Mouse (Mus musculus) frontal cortex, adult 2 months (tissue): ENCODE measurements at regions not wholly inside any gene's neighbourhood (a gene's known extent, or its start where the extent isn't known, plus 50 kb on each side); places are given as distances from the start of the nearest gene placed in this dataset.
"Not testable (repeated sequence)": the region's sequence is repeated elsewhere in the genome, so short reads cannot be mapped to it uniquely, and the experiment has no call there.

Experiments used
- DNase-seq, 2 experiments: peaks; one replicate each; pipeline ENCODE4 v3.0.0; 2022; ENCODE audit warnings: low spot score in 1 of 2; ENCODE audit errors: extremely low spot score in 1 of 2

DNA sequence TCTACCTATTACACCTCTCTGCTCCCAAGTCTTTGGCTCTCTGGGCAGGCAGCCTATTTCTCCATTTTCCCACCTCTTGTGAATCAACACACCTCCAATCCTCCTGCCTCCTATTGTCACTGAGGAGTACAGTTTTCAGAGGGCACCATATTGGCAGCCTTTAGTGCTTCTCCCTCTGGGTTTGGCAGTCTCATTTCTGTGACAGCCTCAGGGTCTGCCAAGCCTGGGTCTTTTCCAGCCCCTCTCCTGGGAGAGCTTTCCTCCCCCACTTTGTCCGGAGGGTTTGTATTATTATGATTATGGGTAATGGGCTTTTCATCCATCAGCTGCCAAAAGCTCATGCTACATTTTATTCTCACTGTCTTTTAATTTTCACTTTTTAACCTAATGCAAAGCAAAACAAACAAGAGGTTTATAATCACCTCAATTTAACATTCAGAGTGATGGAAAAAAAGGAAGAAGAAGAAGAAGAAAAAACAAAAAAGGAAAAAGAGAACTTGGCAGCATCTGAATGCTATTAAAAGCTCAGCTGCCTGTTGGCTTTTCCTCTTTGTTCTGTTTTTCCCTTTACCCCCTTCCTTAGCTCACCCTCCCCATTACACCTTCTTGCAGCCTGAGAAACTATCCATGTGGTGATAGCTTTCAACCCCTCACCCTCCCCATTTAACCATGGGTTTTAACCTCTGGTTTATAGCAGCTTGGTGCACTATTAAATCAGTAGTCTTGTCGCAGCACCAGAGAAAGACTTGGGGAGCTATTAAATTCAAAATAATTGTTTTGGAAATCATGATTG lies 790.5 kb upstream of the Cdh8 start:
- no peak for DNase-seq

DNA sequence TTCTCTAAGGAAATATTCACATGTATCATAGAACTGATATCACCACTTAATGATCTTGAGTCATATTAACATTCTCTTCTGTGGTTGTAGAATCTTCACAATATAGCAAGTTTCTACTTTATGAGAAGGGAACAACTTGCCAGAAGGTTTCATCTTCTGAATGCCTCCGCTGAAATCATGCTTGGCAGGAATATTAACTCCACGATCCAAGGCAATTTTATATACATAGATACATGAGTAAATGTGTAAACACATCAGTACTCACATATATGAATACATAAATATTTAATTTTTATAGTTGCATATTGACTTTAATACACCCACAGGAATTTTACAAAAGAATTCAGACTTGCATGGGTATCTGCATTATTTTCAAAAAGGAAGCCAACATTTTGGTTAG lies 777.0 kb upstream of the Cdh8 start:
- DNase-seq, result no peak

DNA sequence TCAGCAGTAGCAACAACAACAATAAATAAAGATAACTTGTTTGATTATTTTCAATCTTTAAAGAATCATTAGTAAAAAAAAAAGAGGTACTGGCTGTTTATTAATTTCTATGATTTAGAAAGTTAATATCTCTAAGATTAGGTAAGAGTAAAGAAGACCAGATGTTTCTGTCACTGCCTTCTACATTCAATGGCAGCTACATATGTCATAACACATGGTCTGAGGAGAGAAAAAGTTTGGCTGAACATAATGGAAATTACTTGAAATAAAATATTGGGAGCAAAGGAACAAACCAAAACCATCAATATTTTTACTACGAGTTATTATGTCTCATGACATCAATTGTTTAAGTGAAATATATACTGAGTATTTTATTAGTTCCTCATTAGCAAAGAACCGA lies 774.4 kb upstream of the Cdh8 start:
- DNase-seq, result no peak

DNA sequence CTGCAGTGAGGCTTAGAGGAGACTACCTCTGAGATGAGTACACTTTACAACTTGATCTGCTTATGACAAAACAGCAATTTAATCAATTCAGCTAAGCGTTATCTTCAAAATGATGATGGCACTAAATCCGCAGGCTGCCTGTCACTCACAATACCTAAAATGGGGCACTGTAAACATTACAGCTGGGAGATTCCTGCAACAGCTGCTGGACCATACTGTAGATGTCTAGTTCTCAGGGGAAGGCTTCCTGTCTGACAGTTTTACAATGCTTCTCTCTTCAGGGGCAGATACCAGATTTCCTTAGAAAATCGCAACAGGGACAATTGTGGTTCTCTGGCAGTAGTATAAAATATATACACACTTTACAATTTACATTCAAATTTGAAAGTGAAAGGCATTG lies 771.7 kb upstream of the Cdh8 start:
- no peak for DNase-seq

DNA sequence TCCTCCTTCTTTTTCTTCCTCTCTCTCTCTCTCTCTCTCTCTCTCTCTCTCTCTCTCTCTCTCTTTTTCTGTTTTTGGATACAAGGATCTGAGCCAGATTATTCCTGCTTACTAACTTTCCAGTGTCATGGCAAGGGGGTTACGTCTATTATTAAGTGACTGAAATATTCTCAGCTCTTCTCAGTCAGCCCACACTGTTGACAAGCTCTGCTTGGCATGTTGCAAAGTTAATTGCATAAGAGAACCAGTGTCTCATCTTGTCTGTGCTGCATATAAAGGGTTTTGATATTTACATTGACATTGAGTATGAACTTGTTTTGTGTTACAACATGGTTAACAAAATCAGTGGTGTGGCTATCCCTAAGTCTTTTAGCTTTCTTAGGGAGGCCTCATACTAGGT lies 760.2 kb upstream of the Cdh8 start:
- no peak for DNase-seq

DNA sequence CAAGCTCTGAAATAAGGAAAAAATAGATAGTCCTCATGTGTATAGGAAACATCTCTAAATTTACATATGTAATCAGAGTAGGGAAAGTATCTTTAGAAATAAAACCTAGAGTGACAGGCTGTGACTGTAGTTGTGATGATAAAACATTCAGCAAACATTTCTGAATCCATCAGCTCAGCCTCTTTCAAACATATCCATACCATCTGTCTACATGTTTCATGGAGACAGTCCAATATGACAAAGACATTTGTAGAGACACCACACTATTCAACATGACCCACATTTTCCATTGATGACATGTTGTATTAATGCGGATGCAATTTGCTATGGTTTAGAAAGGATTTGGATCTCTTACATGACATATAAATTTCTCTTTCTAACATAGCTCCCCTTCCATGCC lies 729.1 kb upstream of the Cdh8 start:
- DNase-seq, result no peak

DNA sequence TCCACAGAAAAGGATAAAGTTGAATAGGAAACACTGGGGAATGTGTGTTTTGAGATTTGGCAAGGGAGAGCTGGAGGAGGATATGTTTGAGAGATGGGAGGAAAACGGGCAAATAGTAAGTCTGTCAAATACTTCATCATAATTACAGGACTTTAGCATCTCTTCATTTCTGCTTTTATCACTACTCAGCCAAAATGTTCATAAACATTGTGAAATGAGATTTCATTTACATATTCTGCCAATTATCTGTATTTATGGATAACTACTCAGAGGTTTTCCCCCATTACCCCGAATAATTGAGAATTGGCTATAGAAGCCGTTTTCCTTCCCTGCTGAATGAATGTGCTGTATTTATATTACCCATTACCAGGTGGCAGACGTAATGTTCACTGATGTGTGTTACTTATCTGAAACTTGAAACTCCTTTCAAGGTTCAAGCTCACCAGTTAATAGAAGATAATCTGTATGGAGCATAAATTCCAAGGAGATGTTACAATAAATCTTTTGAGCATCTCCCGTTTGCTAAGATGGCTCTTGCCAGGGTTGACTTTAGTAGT lies 727.9 kb upstream of the Cdh8 start:
- DNase-seq, result no peak

DNA sequence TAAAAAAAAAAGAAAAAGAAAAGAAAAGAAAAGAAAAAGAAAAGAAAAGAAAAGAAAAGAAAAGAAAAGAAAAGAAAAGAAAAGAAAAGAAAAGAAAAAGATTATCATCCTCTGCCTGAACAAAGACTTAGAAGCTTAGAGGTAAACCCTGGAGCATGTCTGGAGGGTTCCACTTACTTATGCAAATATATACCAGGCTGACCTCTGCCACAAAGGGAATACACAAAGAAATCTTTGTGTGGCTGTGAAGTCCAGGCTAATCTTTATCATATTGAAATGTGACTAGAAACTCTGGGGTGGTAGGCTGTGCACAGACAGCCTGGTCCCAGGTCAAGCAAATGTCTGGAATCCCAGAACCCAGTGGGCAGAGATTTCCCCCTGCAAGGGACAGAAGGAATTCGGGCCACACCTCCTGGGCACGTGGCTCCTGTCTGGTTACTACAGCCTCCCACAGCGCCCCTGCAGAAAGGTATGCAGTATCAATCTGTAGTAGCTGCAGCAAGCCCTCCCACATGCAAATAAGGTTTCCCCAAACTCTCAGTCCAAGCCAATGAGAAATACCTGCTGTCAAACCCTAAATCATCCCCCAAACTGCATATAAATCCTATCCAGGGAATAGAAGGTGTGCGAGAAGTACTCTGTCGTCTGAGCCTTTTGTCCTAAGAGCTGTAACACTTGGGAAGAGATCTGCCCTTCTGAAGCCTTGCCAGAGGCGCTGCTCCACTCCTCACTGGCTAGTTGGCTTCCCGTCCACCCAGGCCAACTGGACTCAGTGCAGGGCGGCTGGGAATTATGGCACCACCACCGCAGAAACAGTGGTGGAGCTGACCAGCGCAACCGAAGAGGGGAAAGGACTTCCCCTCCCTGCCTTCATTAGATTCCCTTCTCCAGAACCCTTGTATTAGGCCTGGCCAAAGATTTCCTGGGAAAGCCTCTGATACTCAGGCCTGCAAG lies 688.4 kb upstream of the Cdh8 start:
- no peak for DNase-seq

DNA sequence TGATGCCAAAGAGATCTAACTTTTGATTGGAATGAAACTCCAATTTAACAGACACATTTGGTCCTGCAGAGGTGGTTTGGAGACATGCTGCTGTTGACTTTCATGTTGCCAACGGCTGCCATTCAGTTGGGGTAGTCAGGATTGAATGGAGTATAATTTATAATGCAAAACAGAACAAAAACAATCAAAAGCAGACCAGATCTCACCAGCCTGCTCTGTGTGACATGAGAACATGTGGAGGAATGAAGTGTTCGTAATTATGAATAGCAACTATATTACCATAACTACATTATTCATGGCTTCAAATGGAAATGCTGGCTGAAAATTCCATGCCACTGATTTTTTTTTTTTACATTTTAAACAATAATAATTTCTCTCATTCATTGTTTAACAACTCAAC lies 685.7 kb upstream of the Cdh8 start:
- no peak for DNase-seq

DNA sequence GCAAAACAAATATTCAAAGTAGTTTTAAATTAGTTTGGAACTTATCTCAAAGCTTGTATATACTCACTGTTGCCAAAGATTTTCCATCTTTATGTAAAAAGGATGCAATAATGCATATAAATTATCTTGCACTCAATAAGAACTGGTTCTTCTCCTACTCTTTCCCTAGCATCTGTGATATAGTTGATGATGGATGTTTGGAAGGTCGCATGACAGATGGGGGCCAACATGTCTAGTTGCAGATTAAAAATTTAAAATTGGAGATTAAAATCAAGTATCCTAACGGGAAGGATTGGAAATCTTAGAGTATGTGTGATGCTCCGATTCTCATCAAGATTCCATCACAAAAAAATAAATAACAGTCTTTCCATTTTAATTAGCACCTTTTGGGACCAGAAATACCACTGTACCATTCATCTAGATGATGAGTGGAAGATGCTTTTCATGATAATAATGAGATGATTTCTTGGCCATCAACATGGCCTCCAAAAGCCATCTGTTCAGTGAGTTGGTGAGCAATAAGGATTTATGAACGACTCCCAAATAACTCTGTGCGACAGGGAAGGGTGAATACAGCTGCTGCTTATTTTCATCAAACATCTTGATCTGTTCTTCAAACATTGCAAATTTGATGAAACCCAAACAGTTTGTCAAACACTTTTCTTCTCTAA lies 655.9 kb upstream of the Cdh8 start:
- no peak for DNase-seq

DNA sequence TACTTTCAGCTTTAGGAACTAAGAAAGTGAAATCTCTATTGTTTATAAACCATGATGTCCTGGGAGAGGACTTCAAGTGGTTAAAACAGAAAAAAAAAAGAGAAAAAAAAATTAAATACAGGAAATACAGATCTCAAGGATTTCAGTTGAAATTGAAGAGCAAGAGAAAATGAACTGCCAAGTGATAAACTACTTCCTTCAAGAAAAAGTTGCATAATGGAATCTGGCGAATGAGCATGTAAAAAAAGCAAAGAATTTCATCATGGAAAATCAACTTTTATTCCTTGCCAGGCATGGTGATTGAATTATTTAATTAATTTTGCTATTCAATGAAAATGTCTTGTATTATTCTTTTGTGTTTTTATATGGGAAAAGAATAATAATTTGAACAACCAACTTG lies 653.5 kb upstream of the Cdh8 start:
- DNase-seq, result no peak

DNA sequence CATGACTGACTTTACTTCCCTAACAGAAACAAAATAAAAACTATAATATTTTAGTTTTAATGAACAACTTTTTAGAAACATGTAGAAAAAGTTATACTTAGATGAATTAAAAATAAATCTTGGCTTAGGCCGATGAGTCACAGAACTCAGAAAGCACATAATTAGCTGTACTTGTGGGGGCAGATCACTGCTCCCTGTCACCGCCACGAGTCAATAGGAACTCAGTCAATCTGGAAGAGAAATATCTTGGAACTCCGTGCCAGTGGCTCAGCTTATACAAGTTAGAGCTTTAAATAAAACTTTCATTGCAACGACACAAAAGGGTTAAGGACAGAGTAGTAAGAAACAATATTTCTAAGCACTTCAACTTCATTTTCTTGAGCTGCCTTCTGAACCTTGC lies 622.7 kb upstream of the Cdh8 start:
- peak; percentile 71 to 78 for DNase-seq

DNA sequence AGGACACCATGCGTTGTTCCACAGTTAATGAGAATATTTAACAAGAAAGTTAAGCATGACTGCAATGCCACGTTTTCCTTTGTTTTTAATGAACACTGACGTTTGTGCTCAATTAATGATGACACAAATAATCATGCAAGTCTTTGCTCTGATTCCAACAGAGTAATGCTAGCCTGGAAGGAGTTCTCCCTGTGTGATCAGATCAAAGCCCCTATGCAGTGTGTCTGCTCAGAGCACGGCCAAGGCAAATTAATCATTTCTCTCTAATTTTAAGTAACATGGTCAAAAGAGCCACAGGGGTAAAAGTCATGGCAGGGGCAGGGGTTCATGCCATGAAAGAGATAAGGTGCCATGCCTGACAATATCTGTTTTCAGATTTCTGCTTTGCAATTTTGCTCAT lies 618.2 kb upstream of the Cdh8 start:
- DNase-seq, result no peak

DNA sequence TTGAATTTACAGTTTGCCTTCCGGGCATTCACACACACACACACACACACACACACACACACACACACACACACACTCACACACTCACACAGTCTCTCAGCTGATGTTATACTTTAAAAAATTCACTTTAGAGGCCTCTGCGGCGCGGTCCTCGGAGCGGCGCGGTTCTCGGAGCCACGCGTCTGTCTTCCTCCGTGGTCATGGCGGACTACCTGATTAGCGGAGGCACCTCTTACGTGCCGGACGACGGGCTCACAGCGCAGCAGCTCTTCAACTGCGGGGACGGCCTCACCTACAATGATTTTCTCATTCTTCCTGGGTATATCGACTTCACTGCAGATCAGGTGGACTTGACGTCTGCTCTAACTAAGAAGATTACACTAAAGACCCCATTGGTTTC lies 614.1 kb upstream of the Cdh8 start:
- not testable (repeated sequence) for DNase-seq

DNA sequence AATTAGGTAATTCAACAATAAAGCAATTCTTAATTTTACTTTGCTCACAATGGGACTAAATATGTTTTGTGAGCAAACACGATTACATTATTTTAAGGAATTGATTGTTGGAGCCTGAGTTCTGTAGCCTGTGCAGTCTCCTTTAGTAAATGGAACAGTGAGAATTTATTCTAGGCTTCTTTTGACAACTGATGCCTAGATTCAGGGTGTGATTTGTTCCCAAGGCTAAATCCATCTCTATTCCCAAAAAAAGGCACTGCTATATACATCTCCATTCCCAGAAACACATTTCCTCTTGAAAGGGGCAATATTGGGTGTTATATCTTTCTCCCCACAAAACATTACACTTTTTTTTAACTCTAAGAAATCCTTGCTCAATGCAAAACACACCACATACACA lies 599.4 kb upstream of the Cdh8 start:
- no peak for DNase-seq

DNA sequence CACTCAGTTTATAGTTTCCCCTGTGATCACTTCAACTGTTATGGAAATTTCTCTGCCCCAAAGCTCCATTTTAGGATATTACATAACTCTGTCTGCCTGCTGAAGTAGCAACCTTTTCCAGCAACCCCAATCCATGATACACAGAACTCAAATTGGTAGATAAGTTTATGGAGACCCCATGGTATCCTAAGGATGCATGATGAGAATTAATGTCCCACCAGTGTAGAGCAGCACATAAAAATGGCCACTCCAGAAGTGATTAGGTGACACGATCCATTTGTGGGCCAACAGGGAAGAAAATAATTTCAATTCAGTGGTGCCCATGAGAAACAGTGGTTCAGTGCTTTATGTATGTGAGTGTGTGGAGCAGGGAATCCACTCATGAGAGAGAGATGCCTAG lies 583.3 kb upstream of the Cdh8 start:
- DNase-seq, result no peak

DNA sequence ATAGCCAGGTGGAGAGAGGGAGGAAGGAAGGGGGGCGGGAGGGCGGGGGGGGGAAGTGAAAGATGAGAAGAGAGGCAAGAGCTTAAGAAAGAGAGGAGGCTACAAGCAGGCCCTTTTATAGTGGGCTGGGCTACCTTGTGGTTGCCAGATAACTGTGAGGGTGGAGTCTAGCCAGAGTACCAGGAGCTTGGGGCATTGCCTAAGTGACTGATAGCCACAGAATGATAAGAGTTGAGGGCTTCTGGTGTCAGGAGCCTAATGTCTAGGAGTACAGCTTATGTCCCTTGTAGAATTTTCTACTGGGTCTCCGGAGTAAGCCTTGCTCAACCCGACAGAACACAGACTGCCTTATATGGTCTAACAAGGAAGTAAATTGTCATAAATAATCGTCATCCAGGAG lies 567.4 kb upstream of the Cdh8 start:
- DNase-seq, result no peak

DNA sequence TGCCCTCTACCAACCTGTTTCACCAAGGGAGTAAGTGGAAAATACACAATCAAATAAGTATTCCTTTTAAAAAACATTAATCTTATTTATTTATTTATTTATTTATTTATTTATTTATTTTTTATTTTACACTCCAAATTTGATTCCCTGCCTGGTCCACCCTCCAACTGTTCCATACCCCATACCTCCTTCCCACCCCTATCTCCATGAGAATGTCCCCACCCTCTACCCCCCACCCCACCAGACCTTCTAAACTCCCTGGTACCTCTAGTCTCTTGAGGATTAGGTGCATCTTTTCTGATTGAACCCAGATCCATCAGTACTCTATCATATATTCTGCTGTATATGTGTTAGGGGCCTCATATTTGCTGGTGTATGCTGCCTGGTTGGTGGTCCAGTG lies 538.4 kb upstream of the Cdh8 start:
- DNase-seq, result no peak

DNA sequence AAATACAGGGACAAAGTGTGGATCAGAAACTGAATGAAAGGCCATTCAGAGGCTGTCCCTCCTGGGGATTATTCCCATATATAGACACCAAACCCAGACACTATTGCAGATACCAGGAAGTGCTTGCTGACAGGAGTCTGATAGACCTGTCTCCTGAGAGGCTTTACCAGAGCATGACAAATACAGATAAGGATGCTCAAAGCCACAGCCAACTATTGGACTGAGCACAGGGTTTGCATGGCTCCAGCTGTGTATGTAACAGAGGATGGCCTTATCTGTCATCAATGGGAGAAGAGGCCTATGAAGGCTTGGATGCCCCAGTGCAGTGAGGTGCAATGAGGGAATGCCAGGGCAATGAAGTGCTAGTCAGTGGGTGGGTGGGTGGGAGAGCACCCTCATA lies 537.6 kb upstream of the Cdh8 start:
- no peak for DNase-seq

DNA sequence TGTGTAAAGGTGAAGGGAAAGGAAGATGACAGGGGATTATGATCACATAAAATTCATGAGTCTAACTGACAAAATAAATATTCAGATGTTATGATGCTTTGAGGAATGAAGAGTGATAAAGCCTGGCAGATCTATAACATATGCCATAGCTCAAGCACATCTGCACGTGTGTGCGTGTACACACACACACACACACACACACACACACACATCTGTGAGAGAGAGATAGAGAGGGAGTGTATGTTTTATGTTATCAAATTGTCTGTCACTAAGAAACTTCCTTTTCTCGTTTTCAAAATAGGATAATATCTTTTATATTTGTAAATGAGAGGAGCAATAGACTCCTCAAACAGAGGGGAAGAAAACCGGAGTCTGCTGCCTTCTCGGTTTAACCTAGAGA lies 516.9 kb upstream of the Cdh8 start:
- no peak for DNase-seq
